Mouse (Mus musculus) MEL (cell line): Measurements from ENCODE around the gene Hpse. TPM values are rescaled to one million over a fixed set of nuclear protein-coding genes. Genes with fewer than 3 reads are reported as not detected.
A peak's percentile ranks its signal among the peaks of the same experiment; 100 is the strongest.

ENCODE experiments used
- DNase-seq: peaks from one replicate; pipeline ENCODE4 v3.0.0; 2011; ENCODE audit warnings: low read depth, low spot score
- H3K27ac ChIP-seq: 2 replicates; pipeline ENCODE4 v1.5.1; 2012; ENCODE audit warnings: low read depth, mild to moderate bottlenecking, control low read depth, low read length, moderate library complexity; ENCODE audit not compliant: control insufficient read depth
- H3K27me3 ChIP-seq, 2 experiments: fragments of 150-350 bp in 1 of 2; sonication (generic) in 1 of 2; 2 replicates each; pipeline ENCODE4 v1.6.1; 2012; ENCODE audit warnings: low read length in 2 of 2, mild to moderate bottlenecking in 2 of 2, improper control_type of control experiment in 1 of 2, moderate library complexity in 1 of 2; ENCODE audit not compliant: insufficient read depth in 2 of 2, control insufficient read depth in 1 of 2
- H3K36me3 ChIP-seq, 2 experiments: 2 replicates each; pipeline ENCODE4 v1.6.1; 2012 to 2014; ENCODE audit warnings: low read length in 2 of 2, improper control_type of control experiment in 1 of 2, inconsistent platforms in 1 of 2, mild to moderate bottlenecking in 1 of 2; ENCODE audit not compliant: insufficient read depth in 2 of 2, control insufficient read depth in 1 of 2
- H3K4me1 ChIP-seq, 2 experiments: fragments of 150-350 bp in 1 of 2; sonication (generic) in 1 of 2; 2 replicates each; pipeline ENCODE4 v1.6.1; 2012; ENCODE audit warnings: low read length in 2 of 2, improper control_type of control experiment in 1 of 2, mild to moderate bottlenecking in 1 of 2; ENCODE audit not compliant: insufficient read depth in 2 of 2, control insufficient read depth in 1 of 2
- H3K4me3 ChIP-seq, 2 experiments: fragments of 150-350 bp in 1 of 2; sonication (generic) in 1 of 2; 2 replicates each; pipeline ENCODE4 v1.5.1; 2012; ENCODE audit warnings: low read depth in 2 of 2, low read length in 2 of 2, mild to moderate bottlenecking in 2 of 2, moderate library complexity in 2 of 2, control low read depth in 1 of 2, improper control_type of control experiment in 1 of 2; ENCODE audit not compliant: control insufficient read depth in 1 of 2, insufficient read depth in 1 of 2
- H3K79me2 ChIP-seq: 2 replicates; pipeline ENCODE4 v1.6.1; 2012; ENCODE audit warnings: mild to moderate bottlenecking, low read length, moderate library complexity; ENCODE audit not compliant: control insufficient read depth, poor library complexity, insufficient read depth
- H3K9ac ChIP-seq: 2 replicates; pipeline ENCODE4 v1.6.1; 2012; ENCODE audit warnings: low read depth, mild to moderate bottlenecking, control low read depth, low read length, moderate library complexity; ENCODE audit not compliant: control insufficient read depth, poor library complexity, severe bottlenecking
- H3K9me3 ChIP-seq: fragments of 150-350 bp; sonication (generic); replicated peaks from 2 replicates; pipeline ENCODE4 v1.6.1; 2012; ENCODE audit warnings: mild to moderate bottlenecking, low read length, improper control_type of control experiment, moderate library complexity; ENCODE audit not compliant: insufficient read depth
- CHD1 ChIP-seq: IDR thresholded peaks from 2 replicates; pipeline ENCODE4 v1.6.1; 2012; ENCODE audit warnings: low read depth, mild to moderate bottlenecking, inconsistent platforms, low read length, improper control_type of control experiment
- CHD2 ChIP-seq: IDR thresholded peaks from 2 replicates; pipeline ENCODE4 v1.6.1; 2011; ENCODE audit warnings: low read length, improper control_type of control experiment
- CTCF ChIP-seq, 3 experiments: IDR thresholded peaks in 2 of 3; conservative IDR thresholded peaks in 1 of 3; 2 replicates each; pipeline ENCODE4 v1.5.1; 2011 to 2012; ENCODE audit warnings: low read length in 3 of 3, low read depth in 2 of 3, mild to moderate bottlenecking in 2 of 3, improper control_type of control experiment in 1 of 3, inconsistent platforms in 1 of 3, mixed read lengths in 1 of 3, moderate library complexity in 1 of 3; ENCODE audit not compliant: control insufficient read depth in 1 of 3, insufficient read depth in 1 of 3, poor library complexity in 1 of 3, severe bottlenecking in 1 of 3
- E2F4 ChIP-seq: IDR thresholded peaks from 2 replicates; pipeline ENCODE4 v1.6.1; 2011; ENCODE audit warnings: low read depth, low read length, improper control_type of control experiment, borderline replicate concordance
- ELF1 ChIP-seq: IDR thresholded peaks from 2 replicates; pipeline ENCODE4 v1.6.1; 2014; ENCODE audit warnings: low read depth, mild to moderate bottlenecking, inconsistent platforms, low read length, improper control_type of control experiment, moderate library complexity
- EP300 ChIP-seq, 2 experiments: IDR thresholded peaks; 2 replicates each; pipeline ENCODE4 v1.6.1; 2011; ENCODE audit warnings: improper control_type of control experiment in 2 of 2, low read length in 2 of 2, low read depth in 1 of 2, mild to moderate bottlenecking in 1 of 2
- GABPA ChIP-seq: IDR thresholded peaks from 2 replicates; pipeline ENCODE4 v1.6.1; 2012; ENCODE audit warnings: low read depth, mild to moderate bottlenecking, inconsistent platforms, low read length, improper control_type of control experiment, moderate library complexity
- GATA1 ChIP-seq: IDR thresholded peaks from 2 replicates; pipeline ENCODE4 v1.6.1; 2011; ENCODE audit warnings: low read depth, low read length, improper control_type of control experiment
- JUND ChIP-seq: IDR thresholded peaks from 2 replicates; pipeline ENCODE4 v1.6.1; 2011; ENCODE audit warnings: low read depth, mild to moderate bottlenecking, improper control_type of control experiment, low read length
- KAT2A ChIP-seq: conservative IDR thresholded peaks from 2 replicates; pipeline ENCODE4 v1.6.1; 2012; ENCODE audit warnings: low read depth, low read length, improper control_type of control experiment, inconsistent platforms
- MAZ ChIP-seq: IDR thresholded peaks from 2 replicates; pipeline ENCODE4 v1.6.1; 2012; ENCODE audit warnings: low read depth, mild to moderate bottlenecking, inconsistent platforms, low read length, improper control_type of control experiment
- MEF2A ChIP-seq: IDR thresholded peaks from 2 replicates; pipeline ENCODE4 v1.6.1; 2014; ENCODE audit warnings: low read depth, mild to moderate bottlenecking, inconsistent platforms, low read length, improper control_type of control experiment; ENCODE audit not compliant: poor library complexity, insufficient replicate concordance, severe bottlenecking; ENCODE audit errors: extremely low read depth
- MXI1 ChIP-seq: IDR thresholded peaks from 2 replicates; pipeline ENCODE4 v1.6.1; 2011; ENCODE audit warnings: mild to moderate bottlenecking, low read depth, low read length, improper control_type of control experiment
- MYB ChIP-seq: IDR thresholded peaks from 2 replicates; pipeline ENCODE4 v1.6.1; 2011; ENCODE audit warnings: mild to moderate bottlenecking, low read depth, low read length, improper control_type of control experiment
- MYC ChIP-seq: IDR thresholded peaks from 2 replicates; pipeline ENCODE4 v1.6.1; 2011; ENCODE audit warnings: low read depth, mild to moderate bottlenecking, low read length, improper control_type of control experiment, moderate library complexity
- NELFE ChIP-seq: IDR thresholded peaks from 2 replicates; pipeline ENCODE4 v1.6.1; 2011; ENCODE audit warnings: low read depth, low read length, improper control_type of control experiment
- NRF1 ChIP-seq: IDR thresholded peaks from 2 replicates; pipeline ENCODE4 v1.6.1; 2014; ENCODE audit warnings: low read depth, mild to moderate bottlenecking, inconsistent platforms, low read length, improper control_type of control experiment, moderate library complexity; ENCODE audit not compliant: poor library complexity, insufficient read depth, severe bottlenecking
- POLR2A ChIP-seq, 2 experiments: IDR thresholded peaks; 2 replicates each; pipeline ENCODE4 v1.6.1; 2011 to 2012; ENCODE audit warnings: low read length in 2 of 2, mild to moderate bottlenecking in 2 of 2, control low read depth in 1 of 2, improper control_type of control experiment in 1 of 2, low read depth in 1 of 2, moderate library complexity in 1 of 2; ENCODE audit not compliant: control insufficient read depth in 1 of 2, insufficient read depth in 1 of 2, poor library complexity in 1 of 2
- POLR2AphosphoS2 ChIP-seq: IDR thresholded peaks from 2 replicates; pipeline ENCODE4 v1.6.1; 2011; ENCODE audit warnings: low read length, improper control_type of control experiment
- POLR2AphosphoS5 ChIP-seq: IDR thresholded peaks from 2 replicates; pipeline ENCODE4 v1.6.1; 2012; ENCODE audit warnings: low read depth, borderline replicate concordance, mild to moderate bottlenecking, inconsistent platforms, low read length, moderate library complexity, mixed read lengths
- RAD21 ChIP-seq: IDR thresholded peaks from 2 replicates; pipeline ENCODE4 v1.6.1; 2011; ENCODE audit warnings: mild to moderate bottlenecking, low read depth, low read length, improper control_type of control experiment
- RCOR1 ChIP-seq: IDR thresholded peaks from 2 replicates; pipeline ENCODE4 v1.6.1; 2012; ENCODE audit warnings: low read depth, mild to moderate bottlenecking, inconsistent platforms, low read length, improper control_type of control experiment
- SIN3A ChIP-seq: IDR thresholded peaks from 2 replicates; pipeline ENCODE4 v1.6.1; 2012; ENCODE audit warnings: low read length, improper control_type of control experiment, inconsistent platforms
- SMC3 ChIP-seq: IDR thresholded peaks from 2 replicates; pipeline ENCODE4 v1.6.1; 2011; ENCODE audit warnings: low read depth, low read length, improper control_type of control experiment
- TBP ChIP-seq: IDR thresholded peaks from 2 replicates; pipeline ENCODE4 v1.8.0; 2011; ENCODE audit warnings: low read depth, low read length, improper control_type of control experiment
- TCF12 ChIP-seq: IDR thresholded peaks from 2 replicates; pipeline ENCODE4 v1.6.1; 2014; ENCODE audit warnings: low read depth, mild to moderate bottlenecking, inconsistent platforms, low read length, improper control_type of control experiment, moderate library complexity
- USF2 ChIP-seq, 2 experiments: IDR thresholded peaks; 2 replicates each; pipeline ENCODE4 v1.6.1; 2011 to 2012; ENCODE audit warnings: improper control_type of control experiment in 2 of 2, low read length in 2 of 2, borderline replicate concordance in 1 of 2, inconsistent platforms in 1 of 2, low read depth in 1 of 2, mild to moderate bottlenecking in 1 of 2; ENCODE audit not compliant: insufficient read depth in 1 of 2
- ZC3H11A ChIP-seq: IDR thresholded peaks from 2 replicates; pipeline ENCODE4 v1.6.1; 2012; ENCODE audit warnings: low read depth, mild to moderate bottlenecking, inconsistent platforms, low read length, improper control_type of control experiment
- ZKSCAN1 ChIP-seq: IDR thresholded peaks from 2 replicates; pipeline ENCODE4 v1.6.1; 2012; ENCODE audit warnings: low read depth, mild to moderate bottlenecking, inconsistent platforms, low read length, improper control_type of control experiment, moderate library complexity
- ZMIZ1 ChIP-seq: IDR thresholded peaks from 2 replicates; pipeline ENCODE4 v1.6.1; 2012; ENCODE audit warnings: low read depth, mild to moderate bottlenecking, inconsistent platforms, low read length, improper control_type of control experiment, moderate library complexity
- ZNF384 ChIP-seq: IDR thresholded peaks from 2 replicates; pipeline ENCODE4 v1.6.1; 2012; ENCODE audit warnings: low read depth, mild to moderate bottlenecking, inconsistent platforms, low read length, improper control_type of control experiment
- polyA plus RNA-seq, 2 experiments: library from polyadenylated mRNA; stranded (reverse) in 1 of 2; unstranded in 1 of 2; fragments of >175 nt in 1 of 2; fragments of >200 nt in 1 of 2; gene quantifications; 2 replicates each; pipeline versions ENCODE4 v1.2.1 to v1.2.4; 2012; ENCODE audit warnings: low replicate concordance in 2 of 2, low read depth in 1 of 2; ENCODE audit not compliant: insufficient read length in 2 of 2, insufficient read depth in 1 of 2, missing spikeins in 1 of 2
- total RNA-seq: library from RNA; depleted of rRNA; stranded (reverse); fragments of 300-350 nt; gene quantifications from 2 replicates; pipeline ENCODE4 v1.2.3, GENCODE M21; 2012

The Hpse gene
- total and polyA plus RNA-seq, 3 experiments, result 0.03 TPM; not detected in 2

GRCm38 (mm10) chr5:100642316-100642715, 77.2 kb downstream of the Hpse start:
- DNase-seq, result no peak
- TF ChIP-seq ZMIZ1, result no peak
- TF ChIP-seq ZKSCAN1, result no peak
- TF ChIP-seq POLR2A (IDR thresholded peaks at IDR 0.05; ENCODE audit: control insufficient read depth in 1 of 2, insufficient read depth in 1 of 2, low read depth in 1 of 2, low read length in 2 of 2, poor library complexity in 1 of 2), result no peak
- TF ChIP-seq CHD2, result no peak
- TF ChIP-seq SMC3, result no peak
- TF ChIP-seq TCF12, result no peak
- TF ChIP-seq CTCF (IDR thresholded peaks at IDR 0.05 in 2 of 3, conservative IDR thresholded peaks at IDR 0.05 in 1 of 3; ENCODE audit: control insufficient read depth in 1 of 3, insufficient read depth in 1 of 3, low read depth in 2 of 3, low read length in 3 of 3, poor library complexity in 1 of 3, severe bottlenecking in 1 of 3), result no peak
- TF ChIP-seq MAZ, result no peak
- no peak for TF ChIP-seq ELF1
- TF ChIP-seq MEF2A, result no peak
- TF ChIP-seq KAT2A, result no peak
- TF ChIP-seq MXI1, result no peak
- TF ChIP-seq MYB, result no peak
- no peak for TF ChIP-seq POLR2AphosphoS5
- TF ChIP-seq NRF1, result no peak
- no peak for TF ChIP-seq E2F4
- no peak for TF ChIP-seq ZC3H11A
- no peak for TF ChIP-seq POLR2AphosphoS2
- TF ChIP-seq ZNF384, result no peak
- TF ChIP-seq JUND, result no peak
- Histone ChIP-seq H3K9me3 (no peaks in the 10 kb centered on the region), H3K27ac (no peak overlapping the region), H3K4me3 (no peak overlapping the region), H3K27me3 (no peaks in the 10 kb centered on the region), H3K79me2 (no peaks in the 10 kb centered on the region), H3K4me1 (peaks cover 5 to 46% of the 10 kb centered on the region in 2 experiments), H3K9ac (no peak overlapping the region), H3K36me3 (peaks cover 0 to 29% of the 10 kb centered on the region in 2 experiments; a peak in 2 of 4 replicates)

GRCm38 (mm10) chr5:100638483-100638882, 81.0 kb downstream of the Hpse start:
- Histone ChIP-seq H3K4me1 (peaks cover 10 to 49% of the 10 kb centered on the region in 2 experiments), H3K27ac (peak overlapping the region; percentile 23)
- peak; percentile 64 for DNase-seq
- TF ChIP-seq GABPA (no peak), CHD1 (no peak), NRF1 (no peak), ZC3H11A (no peak), TBP (no peak), MYC (peak; percentile 64), NELFE (no peak), CHD2 (no peak; the same call in none of the 2 replicates), ZKSCAN1 (no peak), ELF1 (no peak), JUND (no peak), POLR2AphosphoS5 (no peak), MXI1 (no peak), SIN3A (peak; percentile 59; the same call in 1 of the 2 replicates), MEF2A (no peak), RCOR1 (no peak), GATA1 (peak; percentile 58), USF2 (IDR thresholded peaks at IDR 0.05; ENCODE audit: borderline replicate concordance in 1 of 2, insufficient read depth in 1 of 2, low read depth in 1 of 2, low read length in 2 of 2) (no peak), EP300 (IDR thresholded peaks at IDR 0.05; ENCODE audit: low read depth in 1 of 2, low read length in 2 of 2) (peak; percentile 72 to 88), RAD21 (no peak)

More at GRCm38 (mm10) chr5:100638483-100638882, 81.0 kb downstream of the Hpse start:
- Histone ChIP-seq H3K9ac (no peak overlapping the region), H3K4me3 (no peak overlapping the region), H3K36me3 (peaks cover 0 to 33% of the 10 kb centered on the region in 2 experiments; a peak in 2 of 4 replicates), H3K79me2 (no peaks in the 10 kb centered on the region), H3K27me3 (no peaks in the 10 kb centered on the region), H3K9me3 (no peaks in the 10 kb centered on the region)
